Mouse (Mus musculus) G1E (cell line): ENCODE results near the gene Otud3.

ENCODE experiments used
- CTCF ChIP-seq: IDR thresholded peaks from 2 replicates; pipeline ENCODE4 v1.5.1; 2012; ENCODE audit warnings: low read depth, low read length, inconsistent platforms, mixed read lengths
- GATA1 ChIP-seq: IDR thresholded peaks from 2 replicates; pipeline ENCODE4 v1.6.1; 2012; ENCODE audit warnings: borderline replicate concordance, low read length, inconsistent platforms, mixed read lengths
- GATA2 ChIP-seq: IDR thresholded peaks from 2 replicates; pipeline ENCODE4 v1.6.1; 2012; ENCODE audit warnings: low read depth, low read length, inconsistent platforms, borderline replicate concordance
- POLR2AphosphoS5 ChIP-seq: IDR thresholded peaks from 2 replicates; pipeline ENCODE4 v1.6.1; 2012; ENCODE audit warnings: low read depth, low read length, inconsistent platforms; ENCODE audit not compliant: insufficient replicate concordance
- TAL1 ChIP-seq: conservative IDR thresholded peaks from 2 replicates; pipeline ENCODE4 v1.6.1; 2012; ENCODE audit warnings: low read depth, low read length, inconsistent platforms, mixed read lengths

DNA sequence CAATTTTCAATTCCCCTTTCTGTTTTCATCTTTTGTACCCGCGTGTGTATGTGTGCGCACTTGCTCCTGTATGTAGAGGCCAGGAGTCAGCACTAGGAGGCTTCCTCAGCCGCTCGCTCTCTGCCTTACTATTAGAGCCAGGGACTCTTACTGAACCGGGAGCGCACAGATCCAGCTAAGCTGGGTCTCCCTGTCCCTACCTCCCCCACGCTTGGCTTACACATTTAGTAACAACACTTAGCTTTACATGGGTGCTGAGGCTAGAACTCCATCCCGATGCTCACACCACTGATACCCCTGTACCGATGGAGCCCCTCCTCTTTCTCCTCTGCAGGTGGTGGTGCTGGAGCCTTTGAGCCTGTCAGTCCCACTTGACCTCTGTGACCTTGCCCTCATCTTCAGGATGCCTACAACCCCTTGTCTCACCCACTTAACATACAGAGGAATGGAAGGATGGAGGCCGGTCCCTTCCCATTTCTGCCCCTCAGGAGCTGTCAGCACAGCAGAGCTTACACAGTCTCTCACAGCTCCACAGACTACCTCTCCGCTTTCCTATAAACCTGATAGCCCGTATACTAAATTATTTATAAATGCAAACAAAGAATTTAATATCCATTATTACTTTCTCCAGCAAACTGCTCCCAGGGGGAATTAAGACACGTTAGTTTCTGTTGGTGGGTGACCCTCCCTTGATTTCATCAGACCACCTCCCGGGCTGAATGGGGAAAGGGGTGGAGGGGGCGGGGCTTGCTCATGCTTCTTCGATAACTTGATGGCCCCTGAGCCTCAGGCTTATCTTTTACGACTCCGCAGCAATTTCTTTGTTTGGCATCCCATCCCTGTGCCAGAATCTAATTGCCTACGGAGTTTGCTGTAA, 7.7 kb upstream of the Otud3 start:
- TF ChIP-seq CTCF (no peak), GATA1 (no peak), TAL1 (no peak), POLR2AphosphoS5 (no peak), GATA2 (no peak)
